Mouse (Mus musculus) frontal cortex, adult 2 months (tissue): ENCODE measurements around the gene Rbfox2. TPM values are rescaled to one million over a fixed set of nuclear protein-coding genes. Genes with fewer than 3 reads are reported as not detected.
A peak's percentile ranks its signal among the peaks of the same experiment; 100 is the strongest.

ENCODE experiments used
- DNase-seq, 2 experiments: peaks; one replicate each; pipeline ENCODE4 v3.0.0; 2022; ENCODE audit warnings: low spot score in 1 of 2; ENCODE audit errors: extremely low spot score in 1 of 2
- polyA plus RNA-seq: library from polyadenylated mRNA; depleted of rRNA; stranded (reverse); fragments of >200 nt; gene quantifications from 2 replicates; pipeline ENCODE4 v1.2.3, GENCODE M21; 2012

Rbfox2 gene
- polyA plus RNA-seq, 1 experiment: 212 TPM

DNA sequence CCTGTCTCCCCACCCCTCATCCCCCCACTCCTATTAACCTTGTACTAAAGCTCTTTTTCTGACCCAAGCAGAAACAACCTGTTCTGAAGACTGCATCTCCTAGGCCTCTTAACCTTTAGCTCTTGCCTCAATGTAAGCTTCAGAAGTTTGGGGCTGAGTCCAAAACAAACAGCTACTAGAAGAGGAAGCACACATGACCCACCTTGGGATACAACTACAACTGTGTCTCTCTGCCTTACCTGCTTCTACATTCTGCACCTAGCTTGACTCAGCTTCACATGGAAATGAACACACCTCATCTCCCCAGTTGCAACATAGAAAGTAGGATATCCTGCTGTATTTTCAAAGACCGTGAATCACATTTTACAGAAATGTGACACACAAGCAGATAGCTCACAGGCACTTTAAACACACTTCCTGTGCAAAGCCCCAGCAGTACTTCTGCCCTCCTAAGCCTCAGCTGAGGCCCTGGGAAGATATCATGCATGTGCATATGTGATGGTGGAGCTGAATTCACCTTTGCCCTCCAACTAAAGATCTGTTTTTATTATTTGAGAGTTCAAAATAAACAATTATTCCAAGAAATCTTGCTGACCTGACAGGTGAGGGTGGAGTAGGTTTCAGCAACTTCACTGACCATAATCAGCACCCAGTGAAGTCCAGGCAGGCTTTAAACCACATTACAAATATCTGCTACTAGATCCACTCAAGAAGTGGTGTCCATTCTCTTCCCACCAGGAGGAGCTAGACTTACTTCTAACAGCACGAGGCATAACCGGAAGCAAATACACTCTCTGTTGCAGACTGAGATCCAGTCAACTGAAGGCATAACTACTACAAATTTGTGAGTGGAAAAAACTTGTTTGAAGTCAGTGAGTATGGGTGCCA, 29.7 kb downstream of the Rbfox2 start:
- DNase-seq: no peak

- DNase-seq: no peak
These were observed 30.5 kb downstream of the Rbfox2 start for GRCm38 (mm10) chr15:77276300-77276699.

- DNase-seq: no peak
These were observed 31.2 kb downstream of the Rbfox2 start for GRCm38 (mm10) chr15:77275572-77275971.

GRCm38 (mm10) chr15:77273947-77274346, 32.9 kb downstream of the Rbfox2 start:
- no peak for DNase-seq

DNA sequence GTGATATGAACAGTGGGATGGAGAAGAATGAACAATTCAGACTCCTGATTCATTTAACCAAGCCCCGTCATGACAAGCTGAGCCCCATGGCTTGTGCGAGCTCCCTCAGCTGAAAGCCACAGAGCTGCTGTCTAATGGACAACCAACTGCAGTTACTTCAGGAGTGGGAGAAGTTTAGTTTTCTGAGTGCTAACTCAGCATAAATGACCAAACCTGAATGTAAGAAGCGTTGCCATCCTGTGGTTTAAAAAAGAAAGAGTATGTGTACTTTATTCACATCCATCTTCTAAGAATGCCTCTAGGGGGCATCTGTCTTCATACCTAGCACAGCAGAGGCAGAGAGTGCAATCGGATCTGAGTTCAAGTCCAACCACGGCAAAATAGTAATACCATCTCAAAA, 35.5 kb downstream of the Rbfox2 start:
- no peak for DNase-seq

DNA sequence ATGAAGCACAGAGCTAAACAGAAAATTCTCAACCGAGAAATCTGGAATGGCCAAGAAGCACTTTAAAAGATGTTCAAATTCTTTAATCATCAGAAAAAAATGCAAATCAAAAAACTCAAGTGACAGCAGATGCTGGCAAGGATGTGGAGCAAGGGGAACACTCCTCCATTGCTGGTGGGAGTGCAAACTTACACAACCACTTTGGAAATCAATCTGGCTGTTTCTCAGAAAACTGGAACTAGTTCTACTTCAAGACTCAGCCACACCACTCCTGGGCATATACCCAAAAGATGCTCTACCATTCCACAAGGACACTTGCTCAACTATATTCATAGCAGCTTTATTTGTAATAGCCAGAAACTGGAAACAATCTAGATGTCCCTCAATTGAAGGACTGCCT, 37.3 kb downstream of the Rbfox2 start:
- peak; percentile 66 to 81 for DNase-seq

GRCm38 (mm10) chr15:77268415-77268814, 38.4 kb downstream of the Rbfox2 start:
- DNase-seq: no peak

DNA sequence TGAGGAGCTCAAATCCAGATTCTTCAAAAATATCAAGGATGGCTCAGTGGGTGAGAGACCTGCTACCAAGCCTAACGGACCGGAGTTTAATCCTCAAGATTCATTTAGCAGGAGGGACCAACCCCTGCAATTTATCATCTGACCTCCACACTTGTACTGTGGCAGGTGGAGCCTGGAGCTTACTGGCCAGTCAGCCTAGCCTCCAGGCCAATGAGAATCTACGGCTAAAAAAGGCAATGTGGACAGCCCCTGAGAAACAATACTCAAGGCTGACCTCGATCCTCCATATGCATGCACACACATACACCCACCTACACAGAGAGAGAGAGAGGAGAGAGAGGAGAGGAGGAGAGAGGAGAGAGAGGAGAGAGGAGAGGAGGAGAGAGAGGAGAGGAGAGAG, 41.5 kb downstream of the Rbfox2 start:
- DNase-seq: no peak

DNA sequence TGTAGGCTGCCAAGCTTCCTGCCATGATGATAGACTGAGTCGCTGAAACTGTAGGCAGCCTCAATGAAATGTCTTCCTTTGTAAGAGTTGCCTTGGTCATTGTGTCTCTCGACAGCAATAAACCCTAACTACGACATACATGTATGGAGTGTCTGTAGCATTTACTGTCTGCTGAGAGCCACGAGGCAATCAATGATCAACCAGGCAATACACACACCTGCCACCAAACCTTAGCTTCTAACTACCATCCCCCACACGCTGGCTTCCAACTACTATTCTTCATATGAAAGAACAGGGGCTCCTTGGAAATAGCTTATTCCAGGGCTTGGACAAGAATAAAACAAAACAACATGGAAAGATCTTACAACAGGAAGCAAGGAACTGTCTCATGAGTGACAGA, 42.5 kb downstream of the Rbfox2 start:
- DNase-seq: no peak

- DNase-seq: no peak
These were observed 44.0 kb downstream of the Rbfox2 start for GRCm38 (mm10) chr15:77262782-77263181.

DNA sequence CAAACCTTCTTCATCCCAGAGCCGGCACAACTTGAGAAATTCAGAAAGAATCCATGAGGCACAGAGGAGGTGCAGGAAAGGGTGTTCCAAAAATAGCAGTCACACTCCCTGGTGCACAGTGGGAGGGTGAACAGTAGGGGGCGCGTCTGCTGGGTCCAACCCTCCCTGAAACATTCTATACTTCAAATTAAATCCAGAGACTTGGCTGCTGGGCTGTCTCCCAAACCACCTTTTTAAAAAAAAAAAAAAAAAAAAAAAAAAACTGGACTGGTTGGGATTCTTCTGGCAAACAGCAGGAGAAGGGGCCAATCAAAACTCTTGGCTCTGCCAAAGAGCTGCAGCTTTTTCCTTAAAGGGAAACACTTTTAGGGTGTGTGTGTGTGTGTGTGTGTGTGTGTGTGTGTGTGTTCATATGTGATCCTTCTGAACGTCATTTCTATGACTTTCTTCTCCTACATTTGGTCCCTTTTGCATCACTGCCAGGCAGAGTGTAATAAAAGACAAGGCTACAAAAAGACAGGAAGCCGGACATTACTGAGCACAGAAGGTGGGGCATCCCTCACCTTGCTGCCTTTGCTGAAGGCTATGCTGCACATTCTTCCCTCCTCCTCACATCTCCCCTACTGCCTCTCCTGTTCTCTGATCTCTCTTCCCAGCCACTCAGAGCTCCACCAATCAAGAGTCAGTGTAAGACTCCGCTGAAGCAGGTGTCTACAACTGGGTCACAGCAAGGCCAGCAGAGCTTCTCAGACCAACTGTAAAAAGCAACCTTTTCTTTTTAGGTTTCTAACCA, 49.2 kb downstream of the Rbfox2 start:
- peak; percentile 61 to 86 for DNase-seq

DNA sequence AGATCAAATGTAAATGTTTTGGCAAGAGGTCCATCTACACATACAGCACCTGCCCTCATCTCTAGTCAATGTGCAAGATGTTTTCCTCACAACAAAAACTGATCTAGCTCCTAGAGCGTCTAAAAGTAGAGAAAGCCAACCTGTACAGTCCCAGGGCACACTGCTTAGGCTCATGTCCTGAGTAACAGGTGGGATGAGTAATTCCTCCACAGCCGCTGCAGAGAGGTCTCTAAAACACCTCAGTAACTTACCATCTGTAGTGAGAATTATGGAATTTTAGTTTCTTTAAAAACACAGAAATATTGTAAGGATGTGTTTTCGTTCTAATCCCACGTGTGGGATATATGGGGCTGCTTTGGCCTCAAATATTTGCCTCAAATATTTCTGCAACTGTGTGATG, 50.0 kb downstream of the Rbfox2 start:
- no peak for DNase-seq

DNA sequence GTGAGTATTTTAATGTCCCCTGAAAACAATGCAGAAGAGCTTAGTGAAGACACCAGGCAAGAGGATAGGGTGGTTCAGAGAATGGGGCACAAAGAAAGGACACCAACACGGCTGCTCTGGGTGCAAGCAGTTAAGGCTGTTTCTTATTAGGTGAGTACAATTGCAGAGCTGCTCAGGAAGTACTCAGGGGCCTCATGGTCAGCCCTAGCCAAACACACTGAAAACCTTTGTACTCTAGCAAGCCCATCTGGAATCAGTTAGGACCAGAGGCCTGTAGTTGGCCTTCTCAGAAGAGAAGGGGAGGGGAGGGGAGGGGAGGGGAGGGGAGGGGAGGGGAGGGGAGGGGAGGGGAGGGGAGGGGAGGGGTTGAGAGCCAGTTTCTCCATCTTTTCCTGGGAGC, 52.2 kb downstream of the Rbfox2 start:
- no peak for DNase-seq

- DNase-seq: no peak
These were observed 52.7 kb downstream of the Rbfox2 start for GRCm38 (mm10) chr15:77254128-77254527.

DNA sequence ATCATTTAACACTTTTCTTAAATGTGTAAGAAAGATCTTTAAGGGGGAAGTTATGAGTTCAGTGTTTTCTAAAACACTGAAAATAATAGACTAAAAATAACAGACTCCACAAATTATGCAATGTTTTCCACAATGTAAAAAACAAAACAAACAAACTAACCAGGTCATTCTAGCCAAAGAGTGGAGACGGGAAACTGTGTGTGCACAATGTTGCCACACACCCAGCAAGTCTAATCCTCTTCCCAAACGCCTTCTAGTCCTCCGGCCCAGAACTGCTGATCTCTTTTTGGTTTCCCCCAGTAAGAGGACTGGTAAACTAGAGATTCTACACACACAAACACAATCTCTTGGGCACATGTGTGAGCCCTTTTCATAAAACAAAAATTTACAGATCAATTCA, 55.1 kb downstream of the Rbfox2 start:
- no peak for DNase-seq

GRCm38 (mm10) chr15:77250806-77251205, 56.0 kb downstream of the Rbfox2 start:
- DNase-seq: no peak

DNA sequence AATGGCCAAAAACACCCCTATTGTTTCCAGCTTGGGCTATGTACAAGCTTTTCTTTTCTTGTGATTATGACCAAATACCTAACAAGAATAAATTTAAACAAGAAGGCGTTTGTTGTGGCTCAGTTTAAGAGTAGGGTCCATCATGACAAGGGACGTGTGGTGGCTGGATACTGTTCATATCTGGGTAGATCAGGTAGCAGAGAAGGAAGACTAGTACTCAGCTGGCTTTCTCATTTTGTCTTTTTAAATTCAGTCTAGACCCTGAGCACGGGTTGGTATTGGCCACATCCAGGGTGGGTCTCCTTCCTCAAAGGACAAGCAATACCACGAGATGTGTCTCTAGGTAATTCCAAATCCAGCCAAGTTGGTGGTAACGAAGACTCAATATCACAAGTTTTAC, 57.4 kb downstream of the Rbfox2 start:
- DNase-seq: no peak

- DNase-seq: peak; percentile 92 to 94
These were observed 61.1 kb downstream of the Rbfox2 start for GRCm38 (mm10) chr15:77245418-77246365.

GRCm38 (mm10) chr15:77244634-77245033, 62.2 kb downstream of the Rbfox2 start:
- no peak for DNase-seq

GRCm38 (mm10) chr15:77243876-77244560, 62.8 kb downstream of the Rbfox2 start:
- no peak for DNase-seq
